Mouse (Mus musculus) heart, postnatal 25 days (tissue): ENCODE results near the gene Ankub1. TPM values are rescaled to one million over a fixed set of nuclear protein-coding genes. Genes with fewer than 3 reads are reported as not detected.

Experiments
- DNase-seq: peaks from one replicate; pipeline ENCODE4 v3.0.0; 2022; ENCODE audit warnings: low spot score
- intact Hi-C: fragments of 180-260 bp; cut with DNase I; formaldehyde crosslinking; loops from one replicate; pipeline ENCODE4 v1.15.1; 2025
- microRNA-seq: library from miRNA; unstranded; fragments of <30 nt; microRNA quantifications from one replicate; pipeline ENCODE4 v1.2.0, GENCODE M21; 2022
- total RNA-seq, 2 experiments: library from RNA; stranded (reverse); gene quantifications; 2 replicates each; pipeline ENCODE4 v1.2.3; 2021

Ankub1 gene
- total RNA-seq, 2 experiments from 2014 or later = not detected

DNA sequence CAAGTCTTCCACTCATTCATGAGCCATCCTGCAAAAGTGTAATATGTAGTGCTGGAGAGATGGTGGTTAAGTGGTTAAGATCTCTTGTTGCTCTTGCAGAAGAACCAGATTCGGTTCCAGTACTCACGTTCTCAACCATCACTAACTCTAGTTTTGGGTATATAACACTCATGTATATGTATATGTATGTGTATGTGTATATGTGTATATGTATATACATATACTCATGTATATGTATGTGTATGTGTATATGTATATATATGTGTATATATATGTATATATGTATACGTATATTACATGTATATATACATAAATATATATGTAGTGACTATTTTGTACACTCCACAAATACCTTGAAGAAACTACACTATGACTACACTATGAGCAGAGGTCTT, 40.7 kb downstream of the Ankub1 start:
- no peak for DNase-seq

DNA sequence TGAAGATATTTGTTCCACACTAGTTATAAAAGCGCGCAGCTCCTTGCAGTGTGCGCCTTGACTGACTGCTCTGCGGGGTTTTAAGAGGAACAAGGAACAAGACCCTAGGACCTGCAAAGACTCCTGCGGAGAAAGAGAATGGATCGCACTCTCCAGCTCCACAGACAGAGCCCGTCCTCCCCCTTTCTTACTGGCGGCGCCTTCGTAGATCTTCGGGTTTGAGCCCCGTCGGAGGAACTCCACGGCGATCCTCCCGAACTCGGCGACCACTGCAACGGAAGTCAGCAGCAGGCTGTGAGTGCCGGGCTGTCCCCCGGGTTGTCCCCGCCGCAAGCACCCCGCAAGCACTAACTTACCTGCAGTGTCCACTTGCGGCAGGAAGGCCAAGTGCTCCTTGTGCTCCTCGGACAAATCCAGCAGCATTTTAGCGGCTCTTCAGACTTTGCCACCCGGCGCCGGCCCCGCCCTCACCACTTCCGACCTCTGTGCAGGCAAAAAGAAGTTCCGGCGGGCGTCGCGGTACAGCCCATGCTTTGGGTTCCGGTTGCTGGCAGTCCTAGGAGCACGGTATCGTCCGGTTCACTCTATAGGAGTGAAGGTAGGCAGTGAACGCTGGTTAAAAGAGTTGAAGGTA, 41.3 kb downstream of the Ankub1 start, which contains the start of gene Commd2:
Gene Commd2, minus strand, starts transcription at position 485 of the 634 bp plus-strand sequence.
- intact Hi-C loops = no loop called here
- peak; percentile 63 for DNase-seq

More for the DNA sequence above, 40.7 kb downstream of the Ankub1 start:
- intact Hi-C loops = no loop called here

DNA sequence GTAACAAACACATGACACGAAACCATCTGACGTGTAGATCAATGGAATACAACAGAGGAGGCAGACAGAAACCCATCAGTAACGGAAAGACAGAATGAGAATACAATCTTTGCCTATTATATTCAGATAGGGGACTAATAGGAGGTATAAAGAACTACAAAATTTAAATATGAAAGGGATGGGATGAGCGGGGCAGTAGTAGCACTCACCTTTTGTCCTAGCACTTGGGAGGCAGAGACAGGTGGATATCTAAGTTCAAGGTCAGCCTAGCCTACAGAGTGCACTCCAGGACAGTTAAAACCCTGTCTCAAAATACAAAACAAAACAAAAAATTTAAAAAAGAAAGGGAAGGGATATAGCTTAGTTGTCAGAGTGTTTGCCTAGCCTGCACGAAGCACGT, 49.4 kb downstream of the Ankub1 start:
- intact Hi-C loops = no loop called here

DNA sequence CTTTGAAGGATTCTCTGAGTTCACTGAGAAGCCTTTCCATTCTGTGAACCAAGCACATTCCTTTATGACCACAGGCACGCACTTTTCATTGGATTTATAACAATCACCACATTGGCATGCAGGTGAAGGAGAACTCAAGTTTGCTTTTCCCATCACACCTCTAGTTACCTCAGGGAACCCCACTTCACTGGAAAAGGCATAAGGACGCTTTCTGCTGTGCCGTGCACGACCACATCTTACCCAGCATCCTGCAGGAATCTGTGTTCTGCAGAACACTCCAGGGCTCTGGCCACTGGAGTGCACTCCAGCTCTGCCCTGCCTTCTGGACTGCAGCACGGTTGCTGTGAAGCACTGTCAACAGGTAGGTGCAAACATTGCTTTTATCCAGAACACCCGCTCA, 55.0 kb downstream of the Ankub1 start:
- no peak for DNase-seq
- intact Hi-C loops = no loop called here

More for the DNA sequence above, 49.4 kb downstream of the Ankub1 start:
- DNase-seq = no peak

DNA sequence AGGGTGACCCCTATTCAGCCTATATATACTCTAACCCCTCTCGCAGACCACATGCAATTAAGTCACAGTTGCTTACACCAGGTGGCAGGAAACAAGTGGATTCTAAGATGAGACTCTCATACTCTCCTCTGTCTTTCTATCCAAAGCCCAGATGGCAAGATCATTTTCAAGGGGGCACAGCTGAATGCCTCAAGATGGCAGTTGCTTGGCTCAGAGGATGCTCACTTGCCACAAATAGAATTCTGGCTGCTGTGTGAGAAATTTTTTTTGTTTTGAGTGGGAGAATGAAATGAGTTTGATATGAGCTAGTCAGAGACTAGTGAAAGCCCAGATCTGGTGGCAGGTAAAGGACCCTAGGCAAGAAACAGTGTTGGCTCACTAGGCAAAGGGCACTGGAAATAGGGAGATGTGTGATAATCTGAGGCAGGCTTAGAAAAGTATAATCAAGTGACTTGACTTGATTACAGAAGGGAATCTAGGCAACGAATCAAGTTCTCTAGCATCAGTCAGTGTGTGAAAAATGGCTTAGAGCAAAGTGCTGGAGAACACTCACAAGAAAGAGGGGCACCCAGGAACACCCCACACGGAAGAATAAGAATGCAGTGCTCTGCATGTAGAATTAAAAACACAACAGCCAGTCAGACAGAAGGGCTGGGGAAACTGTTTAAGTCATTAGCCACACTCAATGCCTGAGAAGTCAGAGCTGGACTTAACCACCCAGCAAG, 57.7 kb downstream of the Ankub1 start:
- intact Hi-C loops = no loop called here
- DNase-seq = no peak

DNA sequence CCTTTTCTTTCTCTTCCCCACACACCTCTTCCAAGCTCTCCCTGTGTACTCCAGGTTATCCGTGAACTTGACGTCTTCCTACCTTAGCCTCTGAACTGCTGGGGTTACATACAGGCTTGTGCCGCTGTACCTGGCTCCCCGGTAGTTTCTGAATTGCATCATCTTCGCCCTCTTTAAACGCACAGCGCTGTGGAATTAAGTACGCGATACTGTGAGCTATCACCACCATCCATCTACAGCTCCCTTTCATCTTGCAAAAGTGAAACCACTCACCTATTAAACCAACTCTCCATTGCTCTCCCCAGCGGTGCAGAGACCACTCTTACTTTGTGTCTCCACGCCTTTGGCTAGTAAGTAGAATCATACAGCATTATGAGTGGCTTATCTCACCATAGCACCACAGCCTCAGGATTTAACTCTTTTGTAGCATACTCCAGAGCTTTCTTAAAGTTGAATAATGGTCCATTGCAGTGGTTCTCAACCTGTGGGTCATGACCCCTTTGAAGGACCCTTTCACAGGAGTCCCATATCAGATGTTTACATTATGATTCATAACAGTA, 65.6 kb downstream of the Ankub1 start:
- DNase-seq = no peak
- intact Hi-C loops = no loop called here

DNA sequence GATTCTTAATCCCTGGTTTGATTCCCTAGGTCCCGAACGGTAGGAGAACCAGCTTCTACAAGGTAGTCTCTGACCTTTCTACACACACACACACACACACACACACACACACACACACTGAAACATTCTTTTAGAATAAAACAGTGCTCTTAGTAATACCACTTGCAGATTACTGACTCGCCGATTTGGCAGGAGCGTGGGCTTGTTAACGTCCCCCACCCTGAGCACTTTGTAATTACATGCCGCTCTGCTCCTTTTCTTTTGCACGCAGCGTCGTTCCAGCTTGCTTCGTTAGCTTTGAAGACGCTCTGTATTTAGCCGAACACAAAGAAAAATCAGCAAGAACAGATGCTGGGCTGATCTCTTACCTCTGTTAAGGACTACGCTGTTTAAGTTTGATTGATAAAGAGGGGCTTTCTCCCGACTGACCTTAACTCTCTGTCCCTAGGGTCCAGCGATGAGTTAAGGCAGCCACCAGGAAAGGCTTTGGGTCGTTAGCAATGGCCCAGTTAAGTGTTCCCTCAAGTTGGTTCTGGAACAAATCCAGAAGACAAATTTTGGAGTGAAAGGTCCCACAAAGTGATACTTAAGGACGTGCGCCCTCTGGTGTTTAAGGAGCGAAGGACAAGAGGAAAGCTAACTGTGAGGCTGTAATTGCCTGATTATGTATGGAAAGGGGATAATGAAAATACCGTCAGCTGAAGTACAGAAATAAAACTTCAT, 67.2 kb downstream of the Ankub1 start:
- intact Hi-C loops = loop anchor here (1.0 kb wide), 1 partner anchor 159 kb away; no protein-coding TSS in a partner anchor
- peak; percentile 14 for DNase-seq

DNA sequence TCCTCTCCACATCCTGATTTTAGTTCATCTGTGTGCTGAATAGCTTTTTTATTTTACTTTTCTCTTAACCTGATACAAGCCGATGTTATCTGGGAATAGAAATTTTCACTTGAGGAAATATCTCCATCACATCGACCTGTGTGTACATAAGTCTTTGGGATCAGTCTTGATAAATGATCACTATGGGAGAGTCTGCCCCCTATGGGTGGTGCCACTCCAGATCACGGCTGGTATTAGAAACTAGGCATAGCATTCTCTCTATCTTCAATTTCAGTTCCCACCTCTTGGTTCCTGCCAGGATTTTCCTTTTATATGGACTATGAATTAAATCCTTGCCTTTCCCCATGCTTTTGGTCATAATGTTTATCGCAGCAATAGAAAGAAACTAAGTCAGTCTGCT, 72.9 kb downstream of the Ankub1 start:
- DNase-seq = no peak
- intact Hi-C loops = loop anchor here (5.0 kb wide), 1 partner anchor 352 kb away; no protein-coding TSS in a partner anchor

DNA sequence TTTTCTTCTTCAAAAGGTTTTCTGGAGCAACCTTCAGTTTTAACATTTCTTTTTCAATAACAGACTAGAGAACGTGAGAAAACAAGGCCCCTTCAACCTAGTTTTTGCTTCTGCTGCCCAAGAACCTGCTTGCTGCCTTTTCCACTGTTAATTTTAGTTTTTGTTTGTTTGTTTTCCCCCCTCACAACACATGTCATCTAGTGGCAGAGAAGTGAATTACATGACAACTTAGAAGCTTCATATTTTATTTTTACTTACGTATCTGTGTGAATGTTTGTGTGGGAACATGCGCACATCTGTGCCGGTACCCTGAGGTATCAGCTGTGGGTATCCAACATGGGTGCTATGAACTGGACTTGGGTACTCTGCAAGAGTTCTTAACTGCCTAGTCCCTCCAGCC, 76.9 kb downstream of the Ankub1 start:
- intact Hi-C loops = loop anchor here (1.0 to 2.0 kb wide), 2 partner anchors 39 to 145 kb away; no protein-coding TSS in a partner anchor
- no peak for DNase-seq

DNA sequence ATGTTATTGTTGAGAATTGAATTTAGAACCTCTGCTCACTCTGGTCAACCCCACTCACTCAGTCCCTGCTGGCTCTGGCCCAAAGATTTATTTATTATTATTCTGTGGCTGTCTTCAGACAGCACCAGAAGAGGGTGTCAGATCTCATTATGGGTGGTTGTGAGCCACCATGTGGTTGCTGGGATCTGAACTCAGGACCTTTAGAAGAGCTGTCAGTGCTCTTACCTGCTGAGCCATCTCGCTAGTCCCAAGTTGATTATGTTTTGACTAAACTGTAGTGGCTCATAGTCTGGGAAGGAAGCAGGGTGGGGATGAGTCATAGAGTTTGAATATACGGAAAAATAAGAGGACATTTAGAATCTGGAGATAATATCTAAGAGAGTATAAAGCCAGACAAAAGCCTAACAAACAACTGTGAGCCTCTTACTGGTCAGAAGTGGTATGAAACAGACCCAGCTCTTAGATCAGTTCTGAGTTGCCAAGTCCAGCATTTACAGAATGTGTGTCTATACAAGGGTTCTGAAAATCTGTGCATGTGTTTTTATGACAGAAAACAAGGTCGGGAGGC, 80.1 kb downstream of the Ankub1 start:
- DNase-seq = no peak
- intact Hi-C loops = no loop called here

DNA sequence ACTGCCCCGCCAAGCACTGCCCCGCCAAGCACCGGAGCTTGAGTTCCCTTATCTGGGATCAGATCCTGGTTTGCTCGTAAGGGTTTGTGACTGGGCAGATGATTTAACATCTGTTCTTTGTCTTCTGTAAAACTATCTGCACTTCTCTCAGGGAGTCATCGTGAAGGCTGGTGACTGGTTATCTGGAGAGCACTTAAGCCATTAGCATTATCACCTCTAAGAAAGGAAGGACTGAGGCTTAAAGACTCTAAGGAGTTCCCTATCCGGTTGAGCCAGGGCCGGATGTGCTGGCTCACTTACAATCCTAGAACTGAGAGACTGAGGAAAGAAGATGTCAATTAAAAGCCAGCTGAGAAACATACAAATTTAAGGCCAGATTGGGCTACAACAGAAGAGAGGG, 80.8 kb downstream of the Ankub1 start:
- DNase-seq = no peak
- intact Hi-C loops = no loop called here

Small RNA genes lying within 50 kb of the gene (microRNA-seq; reads per million reads assigned to microRNA genes)
- gene Mir6377 = not detected

Other genes with a start within 250 kb of the Ankub1 start
- gene Wwtr1, start 116.9 kb downstream of the Ankub1 start, total RNA-seq = 10 to 100 TPM; 57.9 to 61.6 TPM
- gene Commd2, start 41.1 kb downstream of the Ankub1 start, total RNA-seq = 10 to 100 TPM; 13.8 to 14.2 TPM
- 10 to 100 TPM; 61.4 to 67.8 TPM for gene Rnf13, start 43.3 kb upstream of the Ankub1 start, total RNA-seq
- 10 to 100 TPM; 34.3 to 34.7 TPM for gene Pfn2, start 155.3 kb upstream of the Ankub1 start, total RNA-seq